Mouse (Mus musculus) lung, adult 2 months (tissue): ENCODE results near the gene Pitpnb.

ENCODE experiments used
- CTCF ChIP-seq: fragments of 200-500 bp; IDR thresholded peaks from 2 replicates; pipeline ENCODE4 v1.5.1; 2011; ENCODE audit warnings: mild to moderate bottlenecking, low read length, control low read depth; ENCODE audit not compliant: insufficient read depth
- POLR2A ChIP-seq: fragments of 200-500 bp; IDR thresholded peaks from 2 replicates; pipeline ENCODE4 v1.6.1; 2011; ENCODE audit warnings: low read depth, mild to moderate bottlenecking, control low read depth, low read length, borderline replicate concordance; ENCODE audit errors: extremely low read depth

GRCm38 (mm10) chr5:111304730-111305129, 25.8 kb upstream of the Pitpnb start:
- TF ChIP-seq CTCF: no peak
- no peak for TF ChIP-seq POLR2A
